Mouse (Mus musculus) embryonic fibroblast, embryonic 13.5 days (primary cell): ENCODE measurements at regions not wholly inside any gene's neighbourhood (a gene's known extent, or its start where the extent isn't known, plus 50 kb on each side); places are given as distances from the start of the nearest gene placed in this dataset.

ENCODE experiments used
- CTCF ChIP-seq: IDR thresholded peaks from 2 replicates; pipeline ENCODE4 v1.5.1; 2011; ENCODE audit warnings: mild to moderate bottlenecking, control low read depth, low read length, moderate library complexity, borderline replicate concordance; ENCODE audit not compliant: insufficient read depth
- POLR2A ChIP-seq: IDR thresholded peaks from 2 replicates; pipeline ENCODE4 v1.6.1; 2011; ENCODE audit warnings: low read depth, mild to moderate bottlenecking, control low read depth, low read length, moderate library complexity

GRCm38 (mm10) chr10:95034566-95034965 is 89.9 kb upstream of the Plxnc1 start:
- TF ChIP-seq CTCF, result no peak
- TF ChIP-seq POLR2A, result no peak
